Mouse (Mus musculus) layer of hippocampus, adult 9-10 months (tissue): ENCODE measurements at regions not wholly inside any gene's neighbourhood (a gene's known extent, or its start where the extent isn't known, plus 50 kb on each side); places are given as distances from the start of the nearest gene placed in this dataset.

Experiments
- DNase-seq: peaks from one replicate; pipeline ENCODE4 v3.0.0; 2022; ENCODE audit warnings: low spot score

DNA sequence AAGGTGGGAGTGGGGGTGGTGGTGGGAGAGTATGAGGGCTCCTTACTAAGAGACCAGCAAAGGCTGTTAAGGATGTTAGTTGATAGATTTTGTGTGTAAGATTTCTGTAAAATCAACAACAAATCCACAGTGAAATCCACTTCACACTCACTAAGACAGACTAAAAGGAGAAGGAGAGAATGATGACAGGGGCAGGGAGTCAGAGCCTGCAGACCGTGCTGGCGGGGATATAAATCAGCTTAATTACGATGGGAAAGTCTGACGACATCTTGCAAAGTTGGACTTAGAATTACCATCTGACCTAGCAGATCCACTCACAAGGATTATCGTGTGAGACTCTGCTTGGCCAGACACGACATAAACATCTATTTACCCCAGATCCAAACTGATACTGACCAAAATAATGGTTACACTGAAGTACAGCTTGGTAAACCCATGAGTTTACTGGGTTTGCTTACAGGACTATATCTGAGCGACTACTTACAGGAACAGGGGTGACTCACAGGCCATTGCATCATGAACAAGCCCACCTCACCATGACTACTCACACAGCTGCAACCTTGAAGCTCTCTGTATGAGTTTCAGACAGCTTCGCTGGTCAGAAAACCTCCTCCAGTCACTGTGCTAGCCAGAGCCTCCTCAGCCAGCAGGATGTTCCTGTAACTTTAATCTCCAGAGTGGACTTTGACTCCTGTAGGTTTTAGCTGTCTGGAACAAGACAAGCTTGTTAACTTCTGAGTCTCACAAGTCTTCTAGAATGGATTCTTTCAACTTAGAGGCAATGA is 50.5 kb upstream of the Ednra start:
- no peak for DNase-seq

DNA sequence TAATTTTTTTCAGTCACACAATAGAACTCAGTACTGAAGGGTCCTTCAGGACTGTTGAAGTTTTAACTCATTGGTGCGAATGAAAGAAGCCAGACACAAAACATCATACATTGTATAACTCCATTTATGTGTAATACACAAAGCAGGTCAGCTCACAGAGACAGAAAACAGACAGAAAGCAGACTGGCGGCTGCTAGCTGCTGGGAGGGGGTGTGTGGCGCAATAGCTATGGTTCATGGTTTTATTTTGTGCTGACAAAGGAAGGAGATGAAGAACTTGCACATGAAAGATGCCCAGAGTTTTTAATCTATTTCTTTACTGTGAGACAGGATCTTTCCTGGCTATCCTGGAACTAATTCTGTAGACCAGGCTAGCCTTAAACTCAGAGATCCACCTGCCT is 51.3 kb upstream of the Ednra start:
- no peak for DNase-seq

GRCm38 (mm10) chr8:77777597-77777996 is 53.3 kb upstream of the Ednra start:
- DNase-seq, result no peak

GRCm38 (mm10) chr8:77785676-77786255 is 61.5 kb upstream of the Ednra start:
- DNase-seq, result no peak

DNA sequence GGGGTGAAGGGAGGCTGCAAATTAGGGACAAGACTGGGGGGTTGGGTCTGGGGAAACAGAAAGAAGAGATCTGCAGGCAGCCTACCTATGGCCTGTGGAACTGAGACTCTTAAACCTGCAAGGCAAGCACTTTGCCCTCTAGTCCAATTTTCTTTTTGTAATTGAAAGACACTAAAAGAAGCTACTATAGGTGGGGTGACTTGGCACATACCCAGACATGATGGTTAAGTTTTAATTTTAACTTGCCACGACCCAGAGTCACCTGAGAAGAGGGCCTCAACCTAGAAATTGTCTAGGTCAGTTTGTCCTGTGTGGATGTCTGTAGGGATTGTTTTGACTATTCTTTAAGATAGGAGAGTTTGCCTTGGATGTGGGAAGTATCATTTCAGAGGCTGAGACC is 70.6 kb upstream of the Ednra start:
- DNase-seq, result no peak

DNA sequence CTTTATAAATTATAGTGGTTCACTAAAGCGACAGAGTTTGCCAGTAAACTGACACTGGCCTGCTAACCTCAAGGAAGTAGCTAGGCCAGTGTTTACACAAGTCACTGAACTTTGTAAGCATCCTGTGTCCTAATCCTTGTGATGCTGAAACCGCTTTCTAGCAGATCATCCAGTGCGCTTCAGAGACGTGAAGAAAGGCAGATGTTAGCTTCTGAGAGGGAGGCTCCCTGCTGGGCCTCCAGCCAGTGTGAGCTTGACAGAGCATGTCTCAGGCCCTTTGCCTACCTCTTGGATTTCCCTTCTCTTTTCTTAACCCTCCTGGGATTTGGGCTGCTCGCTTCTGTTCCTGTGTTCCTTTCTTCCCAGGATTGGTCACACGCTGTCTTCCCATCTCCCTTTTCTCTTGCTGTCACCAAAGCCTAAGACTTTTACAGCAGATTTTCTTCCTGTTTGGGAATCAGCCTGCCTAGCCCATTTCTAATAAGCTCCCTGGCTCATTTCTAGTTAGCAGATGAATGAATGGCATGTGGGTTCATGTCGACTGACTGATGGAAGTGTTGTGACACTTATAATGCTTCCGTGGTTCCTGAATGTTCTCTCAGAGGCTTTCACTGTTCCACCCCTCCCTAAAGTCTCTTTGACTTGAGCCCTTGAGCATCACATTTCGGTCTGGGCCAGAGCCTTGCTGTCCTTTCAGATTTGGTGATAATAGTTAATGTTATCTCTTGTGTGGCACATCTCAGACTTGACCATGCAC is 79.1 kb upstream of the Ednra start:
- no peak for DNase-seq

GRCm38 (mm10) chr8:77804536-77804935 is 80.3 kb upstream of the Ednra start:
- DNase-seq, result no peak

DNA sequence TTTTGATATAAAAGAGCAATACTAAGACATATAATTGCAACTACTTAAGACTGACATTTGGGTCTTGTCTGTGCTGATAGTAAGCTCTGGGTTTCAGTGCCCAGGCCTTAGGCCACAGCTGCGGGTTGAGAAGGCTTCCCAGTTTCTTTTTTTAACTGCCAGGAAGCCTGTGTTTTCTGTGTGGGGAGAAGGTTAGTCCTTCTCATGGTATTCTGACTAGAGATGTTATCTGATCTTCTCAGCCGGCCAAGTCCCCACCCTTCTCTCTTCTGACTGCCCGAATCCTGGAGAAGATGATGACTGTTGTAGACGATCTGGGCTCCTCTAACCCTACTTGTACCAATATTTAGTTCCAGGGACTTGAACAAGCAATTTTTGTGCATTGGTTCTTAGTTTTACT is 80.7 kb upstream of the Ednra start:
- DNase-seq, result no peak

- DNase-seq, result no peak
Observed at GRCm38 (mm10) chr8:77805657-77806056, 81.4 kb upstream of the Ednra start.

- no peak for DNase-seq
Observed at GRCm38 (mm10) chr8:77814796-77815647, 90.8 kb upstream of the Ednra start.

GRCm38 (mm10) chr8:77815648-77815971 is 91.3 kb upstream of the Ednra start:
- DNase-seq, result no peak

DNA sequence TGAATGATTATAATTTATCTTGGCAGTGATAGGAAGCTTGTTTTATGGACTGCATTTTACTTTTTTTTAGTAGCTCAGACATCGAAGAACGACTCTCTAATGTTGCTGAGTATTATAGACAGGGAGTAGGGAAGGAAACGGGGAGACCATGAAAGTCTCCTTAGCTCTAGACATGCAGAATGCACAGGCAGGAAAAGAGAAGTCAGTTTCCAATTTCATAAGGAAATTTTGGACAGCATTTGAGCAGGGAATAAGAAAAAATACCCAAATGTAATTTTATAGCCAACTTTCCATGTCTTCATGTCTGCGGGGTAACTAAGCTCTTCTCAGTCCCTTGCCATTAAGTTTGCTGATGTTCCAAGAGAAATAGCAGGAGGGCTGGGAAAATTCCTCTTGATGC is 92.0 kb upstream of the Ednra start:
- DNase-seq, result no peak

GRCm38 (mm10) chr8:77825786-77826185 is 101.5 kb upstream of the Ednra start:
- DNase-seq, result no peak

DNA sequence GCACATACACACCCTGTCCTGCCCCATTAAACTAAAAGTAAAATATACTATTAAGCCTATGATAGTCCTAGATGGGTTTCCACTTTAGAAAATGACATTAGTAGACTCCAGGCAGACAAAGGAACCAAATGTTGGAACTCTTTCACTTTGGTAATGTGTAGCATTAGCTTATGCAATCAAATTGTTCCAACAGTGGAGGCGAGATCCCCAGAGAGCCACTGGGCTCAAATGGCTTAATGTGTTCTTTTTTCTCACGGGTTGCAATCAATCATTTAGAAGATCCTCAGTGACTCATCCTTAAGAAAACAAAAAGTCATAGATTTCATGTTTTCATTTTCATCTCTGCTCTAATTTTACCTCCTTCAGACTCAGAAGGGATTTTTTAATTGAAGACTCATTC is 102.0 kb upstream of the Ednra start:
- no peak for DNase-seq

DNA sequence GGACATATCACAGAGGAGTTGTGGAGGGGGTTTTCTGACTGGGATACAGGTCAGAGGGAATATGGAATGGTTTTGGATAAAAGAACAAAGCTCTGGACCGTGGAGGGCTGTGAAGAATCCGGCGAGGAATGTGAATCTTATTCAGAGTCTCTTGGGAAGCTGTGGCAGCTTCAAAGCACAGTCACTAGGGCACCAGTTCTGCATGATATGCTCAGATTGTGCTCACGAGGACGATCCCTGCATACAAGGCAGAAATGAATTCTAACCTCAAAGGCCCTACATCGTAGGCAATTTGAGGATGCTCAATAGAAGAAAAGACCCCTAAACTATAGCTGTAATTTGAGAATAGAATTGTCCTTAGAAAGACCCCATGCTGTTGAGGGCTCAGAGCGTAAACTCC is 103.8 kb upstream of the Ednra start:
- DNase-seq, result no peak

GRCm38 (mm10) chr8:77829126-77829748 is 105.0 kb upstream of the Ednra start:
- DNase-seq, result no peak

GRCm38 (mm10) chr8:77829764-77830163 is 105.5 kb upstream of the Ednra start:
- DNase-seq, result no peak

DNA sequence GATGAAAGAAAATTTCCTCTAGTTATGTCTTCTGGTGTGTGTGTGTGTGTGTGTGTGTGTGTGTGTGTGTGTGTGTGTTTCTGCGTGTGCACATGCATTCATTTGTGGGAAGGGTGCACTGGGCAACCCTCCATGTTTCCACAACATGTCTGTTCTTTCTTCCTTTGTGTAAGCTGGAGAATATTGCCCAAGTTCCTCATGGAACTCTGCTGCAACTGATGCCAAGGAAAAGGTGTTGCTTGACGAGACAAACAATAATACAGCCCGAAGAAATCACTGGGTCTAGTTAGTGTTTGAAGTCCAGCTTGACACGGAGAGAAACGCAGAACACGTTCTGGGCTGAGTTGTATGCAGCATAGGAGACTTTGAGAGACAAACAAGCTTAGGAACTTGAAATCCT is 110.0 kb upstream of the Ednra start:
- no peak for DNase-seq

GRCm38 (mm10) chr8:77836902-77837489 is 112.7 kb upstream of the Ednra start:
- DNase-seq, result no peak

- no peak for DNase-seq
Observed at GRCm38 (mm10) chr8:77842392-77843139, 118.3 kb upstream of the Ednra start.

DNA sequence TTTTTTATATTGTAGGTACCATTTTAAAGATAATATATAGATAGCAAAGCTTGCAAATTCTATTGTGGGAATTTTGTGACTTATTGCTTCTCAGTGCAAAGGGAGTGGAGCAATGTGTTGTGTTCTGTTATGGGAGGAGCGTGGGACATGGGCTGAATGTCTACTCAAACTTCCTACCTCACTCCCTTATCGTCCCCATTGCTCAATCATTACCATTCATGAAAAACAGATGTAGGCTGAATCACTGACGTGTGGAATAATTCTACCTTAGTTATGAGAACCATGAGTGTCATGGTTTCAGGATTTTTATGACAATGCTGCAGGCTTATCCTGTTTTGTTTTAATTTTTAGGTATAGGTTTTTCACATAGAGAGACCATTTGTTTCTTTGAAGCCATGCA is 119.0 kb upstream of the Ednra start:
- no peak for DNase-seq
